Mouse (Mus musculus) heart, postnatal 36 days (tissue): ENCODE data around the gene Wdr91. TPM values are rescaled to one million over a fixed set of nuclear protein-coding genes. Genes with fewer than 3 reads are reported as not detected.
A peak's percentile ranks its signal among the peaks of the same experiment; 100 is the strongest.

Source experiments
- DNase-seq, 2 experiments: peaks; one replicate each; pipeline ENCODE4 v3.0.0; 2021 to 2022
- intact Hi-C: fragments of 180-260 bp; cut with DNase I; formaldehyde crosslinking; loops from one replicate; pipeline ENCODE4 v1.15.1; 2025
- total RNA-seq, 2 experiments: library from RNA; stranded (reverse); gene quantifications; 2 replicates each; pipeline ENCODE4 v1.2.3; 2021

Gene Wdr91
- total RNA-seq, 2 experiments from 2014 or later, result 11.4 to 15.5 TPM

DNA sequence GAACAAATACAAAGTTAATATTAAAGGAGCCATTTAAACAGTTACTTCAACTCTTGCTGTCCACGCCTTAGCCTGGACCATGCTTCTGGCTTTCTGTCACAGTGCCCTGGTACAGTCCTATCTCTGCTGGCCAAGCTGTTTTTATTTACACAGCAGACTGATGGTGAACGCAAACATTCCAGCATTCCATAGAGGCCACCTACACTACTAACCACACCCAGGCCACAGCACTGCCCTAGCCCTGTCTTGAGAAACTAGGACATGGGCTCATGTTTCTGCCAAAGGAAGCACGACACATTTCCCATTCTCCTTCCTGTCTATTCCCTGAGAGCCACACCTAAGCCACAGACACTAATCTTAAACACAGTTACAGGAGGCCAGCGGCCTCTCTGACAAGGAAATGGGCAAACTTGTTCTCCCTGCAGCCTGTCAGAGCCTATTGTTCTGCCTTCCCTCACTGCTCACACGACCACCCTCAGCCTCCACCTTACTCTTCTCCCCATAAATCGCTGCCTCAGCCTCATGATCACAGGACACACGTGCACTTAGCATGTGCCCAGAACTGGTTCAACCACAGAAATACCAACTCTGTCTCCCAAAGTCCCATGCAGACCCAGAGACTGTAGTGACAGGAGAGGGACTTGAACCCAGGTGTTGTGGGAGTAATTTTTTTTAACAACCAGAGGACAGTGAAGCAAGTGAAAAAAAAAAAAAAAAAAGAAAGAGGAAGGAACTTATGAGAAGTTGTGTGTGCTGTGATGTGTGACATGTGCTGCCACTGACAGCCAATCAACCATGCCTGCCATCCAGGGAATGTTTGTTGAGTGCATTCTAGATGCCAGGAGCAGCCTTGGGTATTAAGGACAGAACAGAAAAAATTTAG, 44.7 kb downstream of the Wdr91 start:
- DNase-seq, result peak; percentile 42 to 57
- intact Hi-C loops, result loop anchor here (5.0 kb wide), 2 partner anchors 244 to 269 kb away; partner anchors contain the start of gene Cald1

DNA sequence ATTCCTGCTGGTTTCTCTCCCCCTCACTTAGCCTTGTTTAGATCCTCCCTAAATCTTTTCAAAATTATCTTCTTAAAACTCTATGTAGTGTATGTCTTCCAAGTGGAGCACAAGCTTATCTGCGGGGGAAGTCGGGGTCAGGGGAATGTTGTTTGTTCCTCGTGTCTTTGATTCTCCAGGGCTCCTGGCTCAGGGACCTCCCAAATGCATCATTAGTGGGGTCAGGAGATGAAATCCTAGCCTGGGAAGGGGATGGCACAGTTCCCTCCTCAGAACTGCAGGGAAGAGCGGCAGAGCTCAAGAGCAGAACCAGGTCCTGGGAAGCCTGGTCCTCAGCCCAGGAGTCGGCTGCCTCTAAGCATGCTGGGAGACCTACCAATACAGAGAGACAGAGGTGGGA, 45.5 kb downstream of the Wdr91 start:
- intact Hi-C loops, result loop anchor here (5.0 kb wide), 2 partner anchors 243 to 268 kb away; partner anchors contain the start of gene Cald1
- DNase-seq, result peak; percentile 40 to 52

DNA sequence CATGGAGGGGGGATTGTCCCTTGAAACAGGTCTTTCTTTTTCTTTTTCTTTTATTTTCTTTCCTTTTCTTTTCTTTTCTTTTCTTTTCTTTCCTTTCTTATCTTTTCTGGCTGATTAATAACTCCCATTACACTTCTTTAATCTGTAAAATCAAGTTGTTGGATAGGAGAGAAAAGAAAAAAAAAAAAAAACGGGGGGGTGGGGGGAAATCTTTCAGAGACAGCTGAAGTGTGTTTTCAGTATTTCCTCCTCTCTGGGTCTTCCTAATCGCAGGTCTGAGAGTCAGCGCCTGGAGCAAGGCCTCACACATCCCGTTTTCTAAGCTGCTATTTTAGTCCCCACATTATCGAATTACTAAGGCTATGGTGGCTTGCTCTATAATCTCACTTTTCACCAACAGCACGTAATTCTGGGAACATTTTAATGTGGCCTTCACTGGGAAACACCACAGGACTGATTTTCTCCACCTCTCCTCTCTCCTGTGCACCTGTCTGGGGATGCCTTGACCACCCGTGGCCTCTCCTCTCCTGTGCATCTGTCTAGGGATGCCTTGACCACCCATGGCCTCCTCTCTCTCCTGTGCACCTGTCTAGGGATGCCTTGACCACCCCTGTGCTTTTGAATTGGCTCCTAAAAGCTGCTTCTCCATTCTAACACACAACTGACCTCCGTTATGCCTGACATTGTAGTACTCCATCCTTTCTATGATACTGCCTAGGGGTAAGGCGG, 46.7 kb downstream of the Wdr91 start:
- DNase-seq, result no peak

DNA sequence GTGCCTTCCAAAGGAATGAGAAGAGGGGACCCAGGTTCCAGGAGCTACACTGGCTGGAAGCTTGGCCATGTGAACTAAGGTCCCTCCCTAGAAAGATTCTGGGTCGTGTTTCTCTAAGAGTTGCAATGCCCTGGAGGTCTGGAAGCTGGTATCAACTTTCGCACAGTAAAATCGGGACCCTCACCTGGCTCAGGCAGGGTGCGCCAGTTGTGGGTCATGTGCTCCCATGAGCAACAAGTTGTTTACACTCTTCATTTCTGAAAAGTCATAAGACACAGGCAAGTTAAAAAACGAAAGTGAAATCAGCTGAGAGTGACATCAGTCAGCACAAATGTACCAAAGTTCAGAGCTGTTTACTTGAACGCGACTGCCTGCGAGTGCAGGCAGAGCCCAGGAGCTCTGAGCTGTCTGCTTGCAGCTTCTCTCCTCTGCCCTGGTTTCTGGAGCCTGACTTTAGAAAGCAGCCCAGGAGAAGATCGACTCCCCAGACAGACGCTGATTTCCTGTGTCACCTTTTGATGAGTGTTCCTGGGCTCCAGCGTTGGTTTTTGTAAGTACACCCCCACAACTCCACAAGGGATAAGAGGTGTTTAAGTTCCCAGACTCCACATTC, 47.8 kb downstream of the Wdr91 start, which contains the start of gene Tmem140:
Gene Tmem140, plus strand, starts transcription at position 356 of the 613 bp plus-strand sequence.
- peak; percentile 64 to 73 for DNase-seq
- intact Hi-C loops, result loop anchor here (1.0 to 5.0 kb wide), 2 partner anchors 14 to 81 kb away; partner anchors contain the start of gene Agbl3

More for the DNA sequence above, 46.7 kb downstream of the Wdr91 start:
- intact Hi-C loops, result loop anchor here (1.0 to 5.0 kb wide), 2 partner anchors 13 to 82 kb away; partner anchors contain the start of gene Agbl3

DNA sequence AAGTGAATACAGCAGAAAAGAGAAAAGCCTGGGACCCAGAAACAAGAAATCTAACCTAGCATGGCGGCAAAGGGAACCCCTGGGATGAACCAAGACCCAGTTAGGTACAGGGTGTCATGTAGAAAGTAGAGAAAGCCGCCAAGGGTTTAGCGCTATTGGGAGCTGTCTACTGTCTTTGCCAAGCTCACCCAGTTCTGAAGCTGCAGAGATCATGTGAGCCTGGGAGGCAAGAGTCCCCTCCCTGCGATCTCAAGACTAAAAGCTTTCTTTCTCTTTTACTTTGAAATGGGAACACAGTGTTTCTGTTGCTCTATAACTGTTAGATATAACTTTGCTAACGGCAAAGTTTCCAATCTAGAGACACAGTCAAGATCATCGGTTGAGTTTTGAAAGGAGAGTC, 48.3 kb downstream of the Wdr91 start:
- DNase-seq, result peak; percentile 51 to 52
- intact Hi-C loops, result loop anchor here (5.0 kb wide), 1 partner anchor 80 kb away; the partner anchor contains the start of gene Agbl3

DNA sequence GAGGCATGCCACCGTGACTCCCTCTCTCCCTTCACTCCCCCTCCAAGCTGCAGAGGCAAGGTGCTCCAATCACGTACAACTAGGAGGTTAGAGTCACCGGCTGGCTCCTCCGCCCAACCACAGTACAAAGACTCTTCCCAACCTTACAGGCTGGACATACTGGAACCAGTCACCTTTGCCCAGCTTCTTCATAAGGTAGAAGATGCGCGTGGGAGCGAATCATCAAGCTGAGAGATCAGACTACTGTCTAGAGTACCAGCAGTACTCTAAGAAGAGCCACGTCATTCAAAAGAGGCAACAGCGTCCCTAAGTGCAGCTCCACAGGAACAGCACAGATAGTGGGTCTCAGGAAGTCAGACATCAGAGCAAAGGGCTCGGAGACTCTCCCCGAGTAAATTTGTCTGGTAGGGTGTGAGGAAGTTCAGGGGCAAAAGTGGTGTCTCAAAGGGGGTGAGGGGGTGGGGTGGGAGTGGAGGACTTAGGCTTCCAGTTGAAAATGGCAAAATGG, 49.1 kb downstream of the Wdr91 start:
- intact Hi-C loops, result loop anchor here (5.0 kb wide), 1 partner anchor 79 kb away; the partner anchor contains the start of gene Agbl3
- DNase-seq, result no peak

DNA sequence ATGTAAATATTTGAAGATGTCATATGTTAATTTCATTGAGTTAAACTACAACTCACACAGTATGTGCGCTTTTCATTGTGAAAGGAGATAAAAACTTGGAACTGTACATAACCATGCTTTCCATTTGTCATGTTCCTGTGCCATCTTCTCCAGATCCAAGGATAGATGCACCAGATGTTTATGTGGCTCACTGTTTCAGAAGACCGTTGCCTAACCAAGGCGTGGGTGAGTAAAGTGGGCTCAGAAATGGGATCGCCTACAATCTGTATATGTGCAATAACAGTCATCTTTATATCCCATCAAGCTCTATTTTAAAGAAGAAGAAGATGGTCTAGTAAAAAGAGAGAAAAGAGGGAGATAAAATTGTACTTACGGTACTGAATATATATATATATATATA, 78.3 kb downstream of the Wdr91 start:
- no peak for DNase-seq
- intact Hi-C loops, result no loop called here

Other genes with a start within 250 kb of the Wdr91 start
- gene Agbl3, start 130.4 kb downstream of the Wdr91 start, total RNA-seq, result 1 to 10 TPM; 3.1 to 3.9 TPM
- 10 to 100 TPM; 34.9 to 38.0 TPM for gene Tmem140, start 47.7 kb downstream of the Wdr91 start, total RNA-seq
- 1 to 10 TPM; 2.3 to 3.5 TPM for gene Cyren, start 32.8 kb downstream of the Wdr91 start, total RNA-seq
- not detected for gene Stra8, start 9.3 kb upstream of the Wdr91 start, total RNA-seq
- gene Slc23a4, start 77.5 kb upstream of the Wdr91 start, total RNA-seq, result 1 to 10 TPM in 1 of 2 experiments, under 1 TPM in 1; 0.27 to 1.2 TPM
- gene Cnot4, start 222.8 kb upstream of the Wdr91 start, total RNA-seq, result 10 to 100 TPM; 21.2 to 21.4 TPM